Mouse (Mus musculus) lung, postnatal 0 days (tissue): ENCODE results near the gene Rab7b. TPM values are rescaled to one million over a fixed set of nuclear protein-coding genes. Genes with fewer than 3 reads are reported as not detected.

Experiments
- ATAC-seq: fragments of 200-750 bp; cut with Nextera tagmentation; 2 replicates; pipeline ENCODE4 v1.8.0; 2017; ENCODE audit warnings: moderate library complexity
- DNase-seq: peaks from one replicate; pipeline ENCODE4 v3.0.0-alpha.2; 2016; ENCODE audit warnings: low spot score
- H3K27ac ChIP-seq: fragments of 300-500 bp; sonication (generic); 2 replicates; pipeline ENCODE4 v1.5.1; 2014; ENCODE audit warnings: antibody characterized with exemption, mild to moderate bottlenecking, low read length, mixed read lengths
- H3K27me3 ChIP-seq: fragments of 300-500 bp; sonication (generic); replicated peaks from 2 replicates; pipeline ENCODE4 v1.6.1; 2014; ENCODE audit warnings: low read length, mixed read lengths; ENCODE audit not compliant: insufficient read depth
- H3K36me3 ChIP-seq: fragments of 300-500 bp; sonication (generic); 2 replicates; pipeline ENCODE4 v1.6.1; 2014; ENCODE audit warnings: low read length, mixed read lengths; ENCODE audit not compliant: insufficient read depth
- H3K4me1 ChIP-seq: fragments of 300-500 bp; sonication (generic); 2 replicates; pipeline ENCODE4 v1.6.1; 2014; ENCODE audit warnings: antibody characterized with exemption, low read depth, low read length, mixed read lengths; ENCODE audit not compliant: insufficient read depth
- H3K4me2 ChIP-seq: fragments of 300-500 bp; sonication (generic); replicated peaks from 2 replicates; pipeline ENCODE4 v1.6.1; 2014; ENCODE audit warnings: low read depth, mild to moderate bottlenecking, low read length, moderate library complexity, mixed read lengths
- H3K4me3 ChIP-seq: fragments of 300-500 bp; sonication (generic); 2 replicates; pipeline ENCODE4 v1.5.1; 2014; ENCODE audit warnings: low read depth, low read length
- H3K9ac ChIP-seq: fragments of 300-500 bp; sonication (generic); replicated peaks from 2 replicates; pipeline ENCODE4 v1.6.1; 2014; ENCODE audit warnings: low read depth, mild to moderate bottlenecking
- H3K9me3 ChIP-seq: fragments of 300-500 bp; sonication (generic); 2 replicates; pipeline ENCODE4 v1.6.1; 2016; ENCODE audit warnings: low read length, mixed read lengths
- CTCF ChIP-seq: IDR thresholded peaks from 2 replicates; pipeline ENCODE4 v1.5.1; 2016; ENCODE audit warnings: antibody characterized with exemption, mild to moderate bottlenecking
- EP300 ChIP-seq: IDR thresholded peaks from 2 replicates; pipeline ENCODE4 v1.6.1; 2016; ENCODE audit warnings: antibody characterized with exemption, mild to moderate bottlenecking, control low read depth
- WGBS: fragments of 180-500 bp; shearing (Covaris S2); extraction: QIAGEN DNeasy Blood & Tissue Kit; methylation state at CpG from one replicate; pipeline ENCODE4 v1.1.7; 2014; 5-methylcytosine and 5-hydroxymethylcytosine counted together
- polyA plus RNA-seq: library from polyadenylated mRNA; unstranded; fragments of >200 nt; fragmentation: Nextera tagmentation; extraction: Ambion mirVana; gene quantifications from 2 replicates; pipeline ENCODE4 v1.2.1, GENCODE M21; 2015

Rab7b gene
- polyA plus RNA-seq, 1 experiment from 2014 or later = 4.0 TPM

DNA sequence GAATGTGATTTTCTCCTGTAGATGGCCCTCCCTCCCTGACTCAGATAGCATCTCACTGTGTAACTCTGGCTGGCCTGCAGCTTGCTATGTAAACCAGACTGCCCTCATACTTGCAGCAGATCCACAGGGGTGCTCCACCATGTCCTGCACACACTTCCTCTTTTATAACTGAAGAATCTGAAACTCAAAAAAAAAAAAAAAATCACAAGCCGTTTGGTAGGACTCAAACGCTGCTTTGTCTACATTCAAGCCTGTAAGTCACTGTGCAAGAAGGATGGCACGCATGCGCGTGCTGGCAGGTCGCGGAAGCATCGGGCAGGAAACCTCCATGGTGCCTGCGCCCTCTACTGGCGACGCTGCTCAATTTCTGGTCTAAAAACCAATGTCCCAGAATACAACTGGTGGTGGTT, 30.5 kb upstream of the Rab7b start:
- H3K4me3 ChIP-seq = no peak overlapping the region
- DNase-seq = peak; percentile 97
- H3K9me3 ChIP-seq = no peaks in the 10 kb centered on the region

DNA sequence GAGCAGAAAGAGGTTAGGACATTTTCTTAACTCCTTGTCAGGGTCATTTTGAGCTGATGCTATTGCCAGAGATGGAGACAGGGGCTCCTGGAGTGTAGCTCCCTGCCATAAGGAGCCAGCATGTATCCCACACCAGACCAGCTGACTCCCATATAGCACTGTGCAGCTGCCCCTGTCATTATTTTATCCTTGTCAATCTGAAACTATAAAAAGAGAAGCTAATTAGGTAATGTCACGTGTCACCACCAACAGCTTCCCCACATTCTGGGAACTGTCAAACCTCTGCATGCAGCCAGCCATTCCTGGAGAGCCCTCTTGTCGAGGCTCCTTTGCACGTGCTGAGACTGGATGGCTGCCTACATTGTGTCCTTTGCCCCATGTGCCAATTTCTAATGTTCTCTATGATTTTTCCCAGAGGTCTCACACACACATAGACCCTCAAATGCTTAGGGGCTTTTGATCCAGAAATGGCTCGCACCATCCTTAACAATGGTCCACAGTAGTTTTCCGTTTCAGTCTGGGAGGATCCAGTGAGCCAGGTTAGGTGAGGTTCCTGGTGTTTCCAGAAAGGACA, 28.9 kb upstream of the Rab7b start:
- no peak overlapping the region for H3K4me3 ChIP-seq
- H3K4me1 ChIP-seq = no peaks in the 10 kb centered on the region
- ATAC-seq (no peak), DNase-seq (no peak)
- no peak overlapping the region for H3K4me2 ChIP-seq
- WGBS = 73% methylated on average over 5 of the region's 5 CpGs
- TF ChIP-seq CTCF = no peak
- no peak for TF ChIP-seq EP300
- H3K27ac ChIP-seq = no peak overlapping the region
- H3K27me3 ChIP-seq = no peaks in the 10 kb centered on the region
- H3K9ac ChIP-seq = no peak overlapping the region
- no peaks in the 10 kb centered on the region for H3K36me3 ChIP-seq
- H3K9me3 ChIP-seq = no peaks in the 10 kb centered on the region

More for the DNA sequence above, 30.5 kb upstream of the Rab7b start:
- ATAC-seq = peak; percentile 72
- Histone ChIP-seq H3K4me2 (no peak overlapping the region), H3K27ac (no peak overlapping the region), H3K4me1 (no peaks in the 10 kb centered on the region), H3K36me3 (no peaks in the 10 kb centered on the region), H3K27me3 (no peaks in the 10 kb centered on the region), H3K9ac (no peak overlapping the region)
- TF ChIP-seq CTCF (peak; percentile 95), EP300 (no peak)
- WGBS = 1% methylated on average over 11 of the region's 11 CpGs

DNA sequence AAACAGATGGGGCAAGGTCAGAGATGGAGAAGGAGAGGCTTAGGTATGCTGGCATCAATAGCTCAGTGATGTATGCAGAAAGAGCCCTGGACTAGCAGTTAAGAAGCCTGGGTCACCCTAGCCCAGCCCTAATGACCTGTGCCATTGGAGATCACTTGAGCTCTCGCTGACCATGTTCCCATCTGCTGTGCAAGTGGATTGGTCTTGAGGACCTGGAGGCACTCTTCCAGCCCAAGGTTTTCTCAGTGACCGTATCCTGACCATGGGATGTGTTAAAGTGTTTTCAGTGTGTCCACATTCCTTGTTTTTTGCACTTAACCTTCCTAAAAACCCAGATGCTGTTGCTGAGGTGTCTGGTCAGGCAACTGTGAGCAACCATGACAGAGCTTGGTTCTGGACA, 28.2 kb upstream of the Rab7b start:
- Histone ChIP-seq H3K4me2 (no peak overlapping the region), H3K27me3 (no peaks in the 10 kb centered on the region), H3K9me3 (no peaks in the 10 kb centered on the region), H3K27ac (no peak overlapping the region), H3K36me3 (no peaks in the 10 kb centered on the region), H3K4me1 (no peaks in the 10 kb centered on the region), H3K9ac (no peak overlapping the region), H3K4me3 (no peak overlapping the region)
- DNase-seq (no peak), ATAC-seq (no peak)
- WGBS = 79% methylated on average over 2 of the region's 2 CpGs
- TF ChIP-seq CTCF (no peak), EP300 (no peak)

DNA sequence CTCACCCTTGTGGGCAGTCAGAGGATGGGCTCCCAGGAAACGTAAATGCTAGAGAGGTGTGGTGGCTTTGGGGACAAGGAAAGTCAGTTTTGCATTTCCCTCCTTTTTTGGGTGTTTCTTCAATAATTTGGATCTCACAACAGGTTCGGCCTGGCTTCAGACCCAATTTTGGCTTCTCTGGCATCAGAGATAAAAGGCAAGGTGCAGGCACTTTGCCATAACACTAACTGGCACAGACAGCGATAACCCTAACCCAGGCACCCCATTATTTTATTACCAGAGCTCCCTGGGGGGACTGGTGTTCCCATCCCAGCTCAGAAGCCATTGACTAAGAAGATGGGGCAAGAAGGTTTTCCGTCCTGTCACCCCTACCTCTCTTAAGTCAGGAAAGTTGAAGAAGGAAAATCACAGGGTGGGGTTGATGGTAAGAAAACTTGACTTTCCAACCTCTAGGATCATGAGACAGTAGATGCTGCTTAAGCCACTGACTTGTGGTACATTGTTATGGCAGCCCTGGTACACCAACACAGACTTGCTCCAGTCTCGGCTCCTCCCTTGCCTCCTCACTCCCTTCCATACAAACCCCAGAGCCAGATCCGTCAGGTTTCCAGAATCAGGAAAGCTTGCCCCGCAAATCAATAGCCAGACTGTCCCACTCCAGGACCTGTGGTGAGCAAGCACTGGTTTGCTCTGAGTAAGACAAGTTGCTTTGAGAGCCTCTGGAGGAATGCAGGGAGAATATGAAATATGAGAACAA, 27.6 kb upstream of the Rab7b start:
- Histone ChIP-seq H3K9ac (no peak overlapping the region), H3K27ac (no peak overlapping the region), H3K9me3 (no peaks in the 10 kb centered on the region), H3K4me3 (no peak overlapping the region), H3K27me3 (no peaks in the 10 kb centered on the region), H3K4me1 (no peaks in the 10 kb centered on the region), H3K4me2 (no peak overlapping the region), H3K36me3 (no peaks in the 10 kb centered on the region)
- ATAC-seq (no peak), DNase-seq (no peak)
- TF ChIP-seq CTCF = no peak
- TF ChIP-seq EP300 = no peak
- 65% methylated on average over 7 of the region's 7 CpGs for WGBS

DNA sequence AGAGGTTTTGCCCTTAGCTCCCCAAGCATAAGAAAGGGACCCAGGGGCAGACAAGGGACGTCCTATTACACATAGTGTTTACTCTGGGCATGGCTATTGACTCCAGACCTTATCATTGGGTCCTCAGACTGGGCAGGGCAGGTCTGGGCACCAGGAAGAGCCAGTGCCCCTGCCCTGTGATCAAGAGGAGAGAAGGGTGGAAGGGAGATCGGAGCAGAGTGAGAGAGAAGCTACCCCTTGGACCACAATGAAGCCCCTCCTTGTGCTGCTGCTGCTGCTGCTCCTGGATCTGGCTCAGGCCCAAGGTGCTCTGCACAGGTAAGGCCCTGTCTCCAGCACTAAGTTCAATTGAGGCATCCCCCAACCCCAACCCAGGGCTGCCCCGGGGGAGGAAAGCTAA, 26.7 kb upstream of the Rab7b start:
- Histone ChIP-seq H3K4me3 (no peak overlapping the region), H3K27ac (no peak overlapping the region), H3K9me3 (no peaks in the 10 kb centered on the region), H3K27me3 (no peaks in the 10 kb centered on the region), H3K4me1 (no peaks in the 10 kb centered on the region), H3K4me2 (no peak overlapping the region), H3K9ac (no peak overlapping the region), H3K36me3 (no peaks in the 10 kb centered on the region)
- DNase-seq (no peak), ATAC-seq (no peak; the same call in 1 of the 2 replicates)
- WGBS = 42% methylated on average over 3 of the region's 3 CpGs
- TF ChIP-seq EP300 (no peak), CTCF (no peak)

DNA sequence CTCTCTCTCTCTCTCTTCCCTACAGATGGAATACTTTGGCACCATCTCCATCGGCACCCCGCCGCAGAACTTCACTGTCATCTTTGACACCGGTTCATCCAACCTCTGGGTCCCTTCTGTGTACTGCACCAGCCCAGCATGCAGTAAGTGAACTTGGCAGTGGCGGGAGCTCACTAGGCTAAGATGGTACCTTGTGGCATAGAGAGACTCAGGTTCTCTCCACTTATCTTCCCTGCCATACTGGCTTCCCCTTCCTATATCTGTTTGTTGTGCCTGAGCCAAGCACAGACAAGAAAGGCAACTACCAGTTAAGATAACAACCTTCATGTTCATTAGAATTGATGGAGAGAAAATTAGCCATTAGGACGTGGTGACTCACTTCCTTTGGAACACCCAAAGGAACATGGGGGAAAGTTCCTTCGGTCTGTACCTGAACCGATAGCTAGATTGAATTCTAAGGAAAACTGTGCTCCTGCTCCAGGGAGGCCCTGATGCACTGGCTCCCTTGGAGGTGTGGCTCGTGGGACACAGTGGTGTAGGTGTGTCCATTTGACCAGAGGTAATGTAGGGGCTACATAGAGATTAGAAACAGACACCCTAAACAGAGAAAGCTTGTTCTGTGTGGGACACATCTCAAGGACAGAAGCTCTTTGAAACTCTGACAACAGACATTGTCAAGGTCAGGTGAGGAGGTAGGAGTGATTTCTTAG, 25.1 kb upstream of the Rab7b start:
- TF ChIP-seq EP300 = no peak
- TF ChIP-seq CTCF = no peak
- 79% methylated on average over 9 of the region's 9 CpGs for WGBS
- Histone ChIP-seq H3K9me3 (no peaks in the 10 kb centered on the region), H3K4me1 (no peaks in the 10 kb centered on the region), H3K4me3 (no peak overlapping the region), H3K36me3 (no peaks in the 10 kb centered on the region), H3K27me3 (no peaks in the 10 kb centered on the region), H3K4me2 (no peak overlapping the region), H3K9ac (no peak overlapping the region), H3K27ac (no peak overlapping the region)
- ATAC-seq (no peak), DNase-seq (no peak)
